Comparison of ENCODE assay signal across 16 mouse cellular contexts in the genomic region with DNA sequence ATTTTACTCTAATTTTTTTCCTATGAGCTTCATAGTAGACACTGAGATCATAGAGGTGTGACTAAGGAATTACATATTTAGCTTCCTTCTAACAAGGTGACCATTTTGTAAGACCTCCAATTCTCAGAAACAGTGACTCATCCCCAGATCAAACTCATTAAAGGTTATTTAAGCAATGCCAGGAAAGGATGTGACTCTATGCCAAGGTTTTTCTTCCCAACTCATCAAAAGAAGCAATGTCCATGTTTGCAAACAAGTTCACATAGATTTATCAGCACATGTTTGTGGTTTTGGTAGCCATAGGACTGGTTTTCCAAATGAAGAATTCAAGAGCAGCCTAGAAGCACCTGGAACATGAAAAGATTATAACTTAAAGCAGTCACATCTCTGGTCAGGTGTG.
"Had no signal": no experiment of that assay in that cellular context is flagged by ENCODE, and none has a peak within 500 bp of the region (broad histone marks: within the 10 kb centered on the region; RNA-seq: fewer than 3 reads in every experiment).

No protein-coding gene starts in this region.

- H3K4me3 ChIP-seq: neural tube, embryonic 13.5 days; neural tube, embryonic 15.5 days; stomach, embryonic 15.5 days had no signal

- H3K27me3 ChIP-seq: neural tube, embryonic 13.5 days; neural tube, embryonic 15.5 days; stomach, embryonic 15.5 days had no signal

- DNase-seq: retina, postnatal 1 day; right cerebral cortex, adult 18-20 months; right cerebral cortex, postnatal 14 days; right cerebral cortex, postnatal 25 days; right cerebral cortex, postnatal 4 days; spleen, adult 18-20 months; thymus, adult 18-20 months; thymus, adult 2 months; thymus, postnatal 14 days; thymus, postnatal 25 days; thymus, postnatal 36 days; thymus, postnatal 4 days had no signal

- H3K4me2 ChIP-seq: neural tube, embryonic 13.5 days; neural tube, embryonic 15.5 days; stomach, embryonic 15.5 days had no signal

- H3K9me3 ChIP-seq: neural tube, embryonic 13.5 days; neural tube, embryonic 15.5 days; stomach, embryonic 15.5 days had no signal

- H3K27ac ChIP-seq: neural tube, embryonic 13.5 days; neural tube, embryonic 15.5 days; stomach, embryonic 15.5 days; stomach, postnatal 0 days had no signal

- H3K4me1 ChIP-seq: neural tube, embryonic 13.5 days; neural tube, embryonic 15.5 days; stomach, embryonic 15.5 days had no signal

- H3K36me3 ChIP-seq: neural tube, embryonic 13.5 days; neural tube, embryonic 15.5 days; stomach, embryonic 15.5 days had no signal

- H3K9ac ChIP-seq: neural tube, embryonic 13.5 days; neural tube, embryonic 15.5 days; stomach, embryonic 15.5 days had no signal
